Mouse (Mus musculus) ES-E14 (cell line): ENCODE results near the gene Bbox1. TPM values are rescaled to one million over a fixed set of nuclear protein-coding genes. Genes with fewer than 3 reads are reported as not detected.

ENCODE experiments used
- DNase-seq: peaks from one replicate; pipeline ENCODE4 v3.0.0-alpha.2; 2013; ENCODE audit warnings: low read depth, low spot score
- H3K27ac ChIP-seq: 2 replicates; pipeline ENCODE4 v1.5.1; 2012; ENCODE audit warnings: low read depth, mild to moderate bottlenecking, low read length, moderate library complexity, mixed read lengths; ENCODE audit not compliant: poor library complexity, insufficient read depth, severe bottlenecking
- H3K36me3 ChIP-seq: 2 replicates; pipeline ENCODE4 v1.6.1; 2012; ENCODE audit warnings: mild to moderate bottlenecking, low read length, moderate library complexity, mixed read lengths; ENCODE audit not compliant: control insufficient read depth, poor library complexity, insufficient read depth, severe bottlenecking
- H3K4me1 ChIP-seq, 2 experiments: fragments of 150-350 bp in 1 of 2; sonication (generic) in 1 of 2; 2 replicates each; pipeline ENCODE4 v1.6.1; 2012; ENCODE audit warnings: low read length in 2 of 2, mild to moderate bottlenecking in 1 of 2, mixed read lengths in 1 of 2; ENCODE audit not compliant: control insufficient read depth in 2 of 2, insufficient read depth in 2 of 2, poor library complexity in 1 of 2
- H3K4me3 ChIP-seq, 2 experiments: fragments of 150-350 bp in 1 of 2; sonication (generic) in 1 of 2; 2 replicates each; pipeline ENCODE4 v1.5.1; 2012; ENCODE audit warnings: low read length in 2 of 2, low read depth in 1 of 2, mild to moderate bottlenecking in 1 of 2, mixed read lengths in 1 of 2; ENCODE audit not compliant: insufficient read depth in 1 of 2, poor library complexity in 1 of 2, severe bottlenecking in 1 of 2
- H3K9ac ChIP-seq: 2 replicates; pipeline ENCODE4 v1.6.1; 2012; ENCODE audit warnings: low read depth, mild to moderate bottlenecking, low read length, mixed read lengths; ENCODE audit not compliant: poor library complexity, insufficient read depth, severe bottlenecking
- H3K9me3 ChIP-seq: fragments of 150-350 bp; sonication (generic); 2 replicates; pipeline ENCODE4 v1.6.1; 2012; ENCODE audit warnings: low read depth, mild to moderate bottlenecking, low read length; ENCODE audit not compliant: control insufficient read depth, insufficient read depth
- CHD2 ChIP-seq: IDR thresholded peaks from 2 replicates; pipeline ENCODE4 v1.6.1; 2014; ENCODE audit warnings: mild to moderate bottlenecking, low read depth, low read length, inconsistent platforms
- HCFC1 ChIP-seq: IDR thresholded peaks from 2 replicates; pipeline ENCODE4 v1.6.1; 2012; ENCODE audit warnings: low read length, inconsistent platforms, borderline replicate concordance; ENCODE audit not compliant: insufficient read depth
- MAFK ChIP-seq: IDR thresholded peaks from 2 replicates; pipeline ENCODE4 v1.6.1; 2014; ENCODE audit warnings: mild to moderate bottlenecking, low read depth, low read length, inconsistent platforms; ENCODE audit not compliant: insufficient read depth
- ZC3H11A ChIP-seq: IDR thresholded peaks from 2 replicates; pipeline ENCODE4 v1.6.1; 2012; ENCODE audit warnings: low read depth, mild to moderate bottlenecking, inconsistent platforms, low read length, borderline replicate concordance
- ZNF384 ChIP-seq: IDR thresholded peaks from 2 replicates; pipeline ENCODE4 v1.6.1; 2012; ENCODE audit warnings: low read depth, low read length, inconsistent platforms
- in situ Hi-C, 2 experiments: fragments of 600-800 bp; cut with MboI; formaldehyde crosslinking; loops; one replicate each; pipeline ENCODE4 v1.15.1; 2025; ENCODE audit warnings: low sequenced_read_pairs in 2 of 2, inconsistent platforms in 1 of 2; ENCODE audit not compliant: unreplicated experiment in 2 of 2
- total RNA-seq: library from RNA; depleted of rRNA; stranded (reverse); fragments of 300-350 nt; gene quantifications from 2 replicates; pipeline ENCODE4 v1.2.3, GENCODE M21; 2012

Gene Bbox1
- total RNA-seq, 1 experiment = not detected

GRCm38 (mm10) chr2:110287959-110288358 lies 26.4 kb downstream of the Bbox1 start:
- no peaks in the 10 kb centered on the region for H3K9me3 ChIP-seq
- no peaks in the 10 kb centered on the region for H3K36me3 ChIP-seq
- H3K27ac ChIP-seq = no peak overlapping the region
- DNase-seq = no peak
- H3K4me1 ChIP-seq = no peaks in the 10 kb centered on the region
- no peak overlapping the region for H3K4me3 ChIP-seq
- no peak overlapping the region for H3K9ac ChIP-seq
- in situ Hi-C loops = no loop called here
- no peak for TF ChIP-seq ZNF384
- no peak for TF ChIP-seq MAFK
- TF ChIP-seq HCFC1 = no peak
- no peak for TF ChIP-seq CHD2
- no peak for TF ChIP-seq ZC3H11A

- in situ Hi-C loops = no loop called here
- TF ChIP-seq HCFC1 = no peak
- no peak for TF ChIP-seq CHD2
- TF ChIP-seq ZNF384 = no peak
- TF ChIP-seq MAFK = no peak
- no peak for TF ChIP-seq ZC3H11A
- Histone ChIP-seq H3K4me1 (no peaks in the 10 kb centered on the region), H3K36me3 (no peaks in the 10 kb centered on the region), H3K9ac (no peak overlapping the region), H3K27ac (no peak overlapping the region), H3K4me3 (no peak overlapping the region), H3K9me3 (no peaks in the 10 kb centered on the region)
- DNase-seq = no peak
Observed at GRCm38 (mm10) chr2:110285829-110286504, 28.4 kb downstream of the Bbox1 start.

GRCm38 (mm10) chr2:110275424-110275823 lies 38.9 kb downstream of the Bbox1 start:
- Histone ChIP-seq H3K9me3 (no peaks in the 10 kb centered on the region), H3K36me3 (no peaks in the 10 kb centered on the region), H3K4me1 (no peaks in the 10 kb centered on the region), H3K4me3 (no peak overlapping the region), H3K27ac (no peak overlapping the region), H3K9ac (no peak overlapping the region)
- in situ Hi-C loops = no loop called here
- no peak for DNase-seq
- TF ChIP-seq HCFC1 (no peak), ZNF384 (no peak), MAFK (no peak), ZC3H11A (no peak), CHD2 (no peak)

GRCm38 (mm10) chr2:110274160-110274559 lies 40.2 kb downstream of the Bbox1 start:
- Histone ChIP-seq H3K9me3 (no peaks in the 10 kb centered on the region), H3K4me3 (no peak overlapping the region), H3K36me3 (no peaks in the 10 kb centered on the region), H3K27ac (no peak overlapping the region), H3K9ac (no peak overlapping the region), H3K4me1 (no peaks in the 10 kb centered on the region)
- TF ChIP-seq CHD2 (no peak), HCFC1 (no peak), MAFK (no peak), ZNF384 (no peak), ZC3H11A (no peak)
- DNase-seq = no peak
- in situ Hi-C loops = no loop called here

GRCm38 (mm10) chr2:110269281-110269680 lies 45.1 kb downstream of the Bbox1 start:
- Histone ChIP-seq H3K9ac (no peak overlapping the region), H3K9me3 (no peaks in the 10 kb centered on the region), H3K4me3 (no peak overlapping the region), H3K36me3 (no peaks in the 10 kb centered on the region), H3K4me1 (no peaks in the 10 kb centered on the region), H3K27ac (no peak overlapping the region)
- in situ Hi-C loops = no loop called here
- TF ChIP-seq ZNF384 = no peak
- no peak for TF ChIP-seq MAFK
- no peak for TF ChIP-seq ZC3H11A
- TF ChIP-seq HCFC1 = no peak
- no peak for TF ChIP-seq CHD2
- no peak for DNase-seq
